Mouse (Mus musculus) stomach, embryonic 16.5 days (tissue): Measurements from ENCODE around the gene Sec14l1. TPM values are rescaled to one million over a fixed set of nuclear protein-coding genes. Genes with fewer than 3 reads are reported as not detected.
A peak's percentile ranks its signal among the peaks of the same experiment; 100 is the strongest.

Source experiments
- ATAC-seq: fragments of 200-750 bp; cut with Nextera tagmentation; 2 replicates; pipeline ENCODE4 v1.8.0; 2017; ENCODE audit warnings: moderate number of reproducible peaks, moderate TSS enrichment; ENCODE audit not compliant: insufficient read depth, low FRiP score
- H3K27ac ChIP-seq: fragments of 300-500 bp; sonication (generic); 2 replicates; pipeline ENCODE4 v1.5.1; 2014; ENCODE audit warnings: low read length
- H3K27me3 ChIP-seq: fragments of 300-500 bp; sonication (generic); 2 replicates; pipeline ENCODE4 v1.6.1; 2014; ENCODE audit warnings: low read length, control low read depth, mixed read lengths; ENCODE audit not compliant: control insufficient read depth, insufficient read depth
- H3K36me3 ChIP-seq: fragments of 300-500 bp; sonication (generic); 2 replicates; pipeline ENCODE4 v1.6.1; 2014; ENCODE audit warnings: low read length; ENCODE audit not compliant: control insufficient read depth, insufficient read depth
- H3K4me1 ChIP-seq: fragments of 300-500 bp; sonication (generic); 2 replicates; pipeline ENCODE4 v1.6.1; 2014; ENCODE audit warnings: low read length, control low read depth, mixed read lengths; ENCODE audit not compliant: control insufficient read depth, insufficient read depth
- H3K4me2 ChIP-seq: fragments of 300-500 bp; sonication (generic); 2 replicates; pipeline ENCODE4 v1.6.1; 2014; ENCODE audit warnings: low read depth, low read length, mixed read lengths
- H3K4me3 ChIP-seq: fragments of 300-500 bp; sonication (generic); replicated peaks from 2 replicates; pipeline ENCODE4 v1.5.1; 2014; ENCODE audit warnings: mild to moderate bottlenecking, low read length
- H3K9ac ChIP-seq: fragments of 300-500 bp; sonication (generic); 2 replicates; pipeline ENCODE4 v1.6.1; 2014; ENCODE audit warnings: low read length
- H3K9me3 ChIP-seq: fragments of 300-500 bp; sonication (generic); replicated peaks from 2 replicates; pipeline ENCODE4 v1.6.1; 2016; ENCODE audit warnings: low read length, control low read depth; ENCODE audit not compliant: control insufficient read depth
- WGBS: fragments of 180-500 bp; shearing (Covaris S2); extraction: QIAGEN DNeasy Blood & Tissue Kit; methylation state at CpG from one replicate; pipeline ENCODE4 v1.1.7; 2014; 5-methylcytosine and 5-hydroxymethylcytosine counted together
- polyA plus RNA-seq: library from polyadenylated mRNA; unstranded; fragments of >200 nt; fragmentation: Nextera tagmentation; extraction: Ambion mirVana; gene quantifications from 2 replicates; pipeline ENCODE4 v1.2.1, GENCODE M21; 2015

Sec14l1 gene
- polyA plus RNA-seq, 1 experiment from 2014 or later = 62.5 TPM

- Histone ChIP-seq H3K27ac (peak overlapping the region; percentile 24; the same call in 1 of the 2 replicates), H3K4me3 (no peak overlapping the region), H3K36me3 (no peaks in the 10 kb centered on the region), H3K9me3 (no peaks in the 10 kb centered on the region), H3K27me3 (no peaks in the 10 kb centered on the region), H3K9ac (peak overlapping the region; percentile 27; the same call in 1 of the 2 replicates), H3K4me2 (no peak overlapping the region), H3K4me1 (peaks cover 60% of the 10 kb centered on the region)
- WGBS = 53% methylated on average over 11 of the region's 11 CpGs
- ATAC-seq = no peak
Observed at GRCm38 (mm10) chr11:117118721-117119321, 3.9 kb downstream of the Sec14l1 start.

GRCm38 (mm10) chr11:117119723-117120122 is 4.8 kb downstream of the Sec14l1 start:
- Histone ChIP-seq H3K4me3 (no peak overlapping the region), H3K4me2 (0 out of 2 replicates have a peak overlapping the region, but pooled peaks have one; percentile 9), H3K27me3 (no peaks in the 10 kb centered on the region), H3K4me1 (peaks cover 55% of the 10 kb centered on the region), H3K9me3 (no peaks in the 10 kb centered on the region), H3K27ac (peak overlapping the region; percentile 30; the same call in 1 of the 2 replicates), H3K36me3 (no peaks in the 10 kb centered on the region), H3K9ac (peak overlapping the region; percentile 58)
- WGBS = 47% methylated on average over 5 of the region's 5 CpGs
- no peak for ATAC-seq

- Histone ChIP-seq H3K4me3 (no peak overlapping the region), H3K27me3 (no peaks in the 10 kb centered on the region), H3K36me3 (no peaks in the 10 kb centered on the region), H3K4me1 (peaks cover 55% of the 10 kb centered on the region), H3K4me2 (no peak overlapping the region), H3K27ac (no peak overlapping the region), H3K9ac (peak overlapping the region; percentile 4; the same call in 1 of the 2 replicates), H3K9me3 (no peaks in the 10 kb centered on the region)
- no peak for ATAC-seq
- 52% methylated on average over 20 of the region's 20 CpGs for WGBS
Observed at GRCm38 (mm10) chr11:117120285-117121163, 5.6 kb downstream of the Sec14l1 start.

GRCm38 (mm10) chr11:117121164-117121535 is 6.2 kb downstream of the Sec14l1 start:
- H3K36me3 ChIP-seq = no peaks in the 10 kb centered on the region
- H3K9ac ChIP-seq = peak overlapping the region; percentile 4; the same call in 1 of the 2 replicates
- no peak for ATAC-seq
- H3K9me3 ChIP-seq = no peaks in the 10 kb centered on the region
- H3K4me3 ChIP-seq = no peak overlapping the region
- 50% methylated on average over 11 of the region's 11 CpGs for WGBS
- H3K4me1 ChIP-seq = peaks cover 53% of the 10 kb centered on the region
- no peak overlapping the region for H3K27ac ChIP-seq
- no peak overlapping the region for H3K4me2 ChIP-seq
- no peaks in the 10 kb centered on the region for H3K27me3 ChIP-seq

- H3K36me3 ChIP-seq = no peaks in the 10 kb centered on the region
- H3K27ac ChIP-seq = no peak overlapping the region
- no peak overlapping the region for H3K9ac ChIP-seq
- H3K27me3 ChIP-seq = no peaks in the 10 kb centered on the region
- H3K4me2 ChIP-seq = no peak overlapping the region
- 90% methylated on average over 6 of the region's 6 CpGs for WGBS
- no peak for ATAC-seq
- H3K4me1 ChIP-seq = peaks cover 45% of the 10 kb centered on the region
- no peak overlapping the region for H3K4me3 ChIP-seq
- H3K9me3 ChIP-seq = no peaks in the 10 kb centered on the region
Observed at GRCm38 (mm10) chr11:117121954-117122353, 7.0 kb downstream of the Sec14l1 start.

GRCm38 (mm10) chr11:117123418-117124085 is 8.6 kb downstream of the Sec14l1 start:
- Histone ChIP-seq H3K9me3 (no peaks in the 10 kb centered on the region), H3K9ac (no peak overlapping the region), H3K27me3 (no peaks in the 10 kb centered on the region), H3K27ac (0 out of 2 replicates have a peak overlapping the region, but pooled peaks have one; percentile 1), H3K4me3 (no peak overlapping the region), H3K36me3 (no peaks in the 10 kb centered on the region), H3K4me2 (no peak overlapping the region), H3K4me1 (peaks cover 47% of the 10 kb centered on the region)
- WGBS = 83% methylated on average over 17 of the region's 17 CpGs
- no peak for ATAC-seq

- H3K4me1 ChIP-seq = peaks cover 47% of the 10 kb centered on the region
- WGBS = 45% methylated on average over 10 of the region's 10 CpGs
Observed at GRCm38 (mm10) chr11:117124539-117124938, 9.6 kb downstream of the Sec14l1 start.

GRCm38 (mm10) chr11:117127250-117127837 is 12.4 kb downstream of the Sec14l1 start:
- H3K36me3 ChIP-seq = no peaks in the 10 kb centered on the region
- H3K27me3 ChIP-seq = no peaks in the 10 kb centered on the region
- peaks cover 41% of the 10 kb centered on the region for H3K4me1 ChIP-seq
- no peaks in the 10 kb centered on the region for H3K9me3 ChIP-seq
- H3K27ac ChIP-seq = peak overlapping the region; percentile 91
- no peak overlapping the region for H3K4me3 ChIP-seq
- H3K4me2 ChIP-seq = peak overlapping the region; percentile 4; the same call in 1 of the 2 replicates
- H3K9ac ChIP-seq = peak overlapping the region; percentile 54; the same call in 1 of the 2 replicates
- no peak for ATAC-seq
- 42% methylated on average over 13 of the region's 13 CpGs for WGBS

More at GRCm38 (mm10) chr11:117124539-117124938, 9.6 kb downstream of the Sec14l1 start:
- 0 out of 2 replicates have a peak overlapping the region, but pooled peaks have one; percentile 34 for H3K9ac ChIP-seq
- H3K9me3 ChIP-seq = no peaks in the 10 kb centered on the region
- no peak overlapping the region for H3K4me3 ChIP-seq
- no peaks in the 10 kb centered on the region for H3K27me3 ChIP-seq
- no peak overlapping the region for H3K4me2 ChIP-seq
- no peak overlapping the region for H3K27ac ChIP-seq
- no peak for ATAC-seq
- H3K36me3 ChIP-seq = no peaks in the 10 kb centered on the region
